In the genomic region with DNA sequence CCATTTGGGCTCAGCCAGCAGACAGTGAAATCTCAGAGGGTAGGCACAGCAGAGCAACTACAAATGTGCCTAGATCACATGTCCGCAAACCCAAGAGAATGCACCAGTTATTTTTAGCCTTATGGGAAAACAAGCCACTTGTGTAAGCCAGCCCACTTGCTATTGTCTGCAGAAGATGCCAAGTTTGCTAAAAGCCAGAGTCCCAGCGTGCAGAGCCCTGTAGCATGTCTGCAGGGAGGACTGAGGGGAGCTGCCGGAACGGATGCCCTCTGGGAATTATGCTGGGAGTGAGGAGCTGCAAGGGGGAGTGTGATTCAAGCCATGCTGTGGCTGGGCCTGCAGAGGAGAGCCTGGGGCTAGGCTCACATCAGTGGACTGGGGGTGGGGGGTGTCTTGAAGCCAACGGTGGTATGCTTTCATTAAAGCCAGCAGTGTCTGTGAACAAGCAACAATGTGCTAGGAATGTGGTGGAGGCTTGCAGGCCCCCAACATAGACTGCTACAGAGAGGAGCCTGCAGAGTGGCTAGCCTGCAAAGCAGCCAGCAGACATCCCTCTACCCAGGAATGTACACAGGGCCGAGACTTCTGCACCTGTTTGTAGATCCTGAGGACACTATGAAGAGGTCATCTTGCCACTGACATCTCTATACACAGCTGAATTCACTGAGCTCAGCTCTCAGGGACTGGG, we compare ENCODE assay signal across 9 mouse cellular contexts.
DNase-seq lines count a peak whose midpoint lies in the region; ATAC-seq lines count a peak whose summit lies in the region.
"Had no signal": no experiment of that assay in that cellular context is flagged by ENCODE, and none has a peak within 500 bp of the region (broad histone marks: within the 10 kb centered on the region; RNA-seq: fewer than 3 reads in every experiment).

No protein-coding gene starts in this region.

- H3K4me1 ChIP-seq in embryonic facial prominence, embryonic 10.5 days: peaks cover 76% of the 10 kb centered on the region
- peaks cover 49% of the 10 kb centered on the region for H3K4me1 ChIP-seq in heart, embryonic 15.5 days (replicated peaks)
- peaks cover 48% of the 10 kb centered on the region for H3K4me1 ChIP-seq in lung, embryonic 16.5 days (replicated peaks; ENCODE audit: control insufficient read depth, insufficient read depth, low read length)
- peaks cover 26% of the 10 kb centered on the region for H3K4me1 ChIP-seq in stomach, embryonic 16.5 days (ENCODE audit: control insufficient read depth, insufficient read depth, low read length)

- peak overlapping the region; percentile 28; the same call in 1 of the 2 replicates for H3K9ac ChIP-seq in heart, embryonic 15.5 days
- peak overlapping the region; percentile 36 for H3K9ac ChIP-seq in lung, embryonic 16.5 days (ENCODE audit: low read length)
- H3K9ac ChIP-seq in stomach, embryonic 16.5 days (ENCODE audit: low read length): 0 out of 2 replicates have a peak overlapping the region, but pooled peaks have one; percentile 22
- H3K9ac ChIP-seq: liver, embryonic 14.5 days had no signal

- ATAC-seq in heart, embryonic 15.5 days (replicated peaks; ENCODE audit: insufficient number of reproducible peaks, insufficient read depth, low FRiP score, low read depth): peak; percentile 87
- ATAC-seq in lung, embryonic 16.5 days (ENCODE audit: low read depth): peak; percentile 71
- ATAC-seq in stomach, embryonic 16.5 days (ENCODE audit: insufficient read depth, low FRiP score): peak; percentile 70

- H3K27ac ChIP-seq in embryonic facial prominence, embryonic 10.5 days (replicated peaks): peak overlapping the region; percentile 75
- peak overlapping the region; percentile 98 for H3K27ac ChIP-seq in heart, embryonic 15.5 days
- H3K27ac ChIP-seq in lung, embryonic 16.5 days (ENCODE audit: low read length): peak overlapping the region; percentile 95
- H3K27ac ChIP-seq in stomach, embryonic 16.5 days (ENCODE audit: low read length): peak overlapping the region; percentile 84

- H3K36me3 ChIP-seq in embryonic facial prominence, embryonic 10.5 days (replicated peaks): peaks cover 44% of the 10 kb centered on the region
- no peaks in the 10 kb centered on the region; the same call in 1 of the 2 replicates for H3K36me3 ChIP-seq in heart, embryonic 15.5 days
- H3K36me3 ChIP-seq in lung, embryonic 16.5 days (ENCODE audit: control insufficient read depth, insufficient read depth, low read length): peaks cover 7% of the 10 kb centered on the region; the same call in 1 of the 2 replicates
- no peaks in the 10 kb centered on the region for H3K36me3 ChIP-seq in stomach, embryonic 16.5 days (ENCODE audit: control insufficient read depth, insufficient read depth, low read length)

- DNase-seq in left cerebral cortex, adult 11 months (ENCODE audit: low spot score): peak; percentile 76
- DNase-seq in left cerebral cortex, adult 18-20 months (ENCODE audit: low spot score in 2 of 2): no peak
- DNase-seq in embryonic facial prominence, embryonic 10.5 days (ENCODE audit: low spot score): peak; percentile 49
- DNase-seq in layer of hippocampus, adult 18-20 months (ENCODE audit: low spot score in 2 of 2): peak; percentile 73 to 90
- DNase-seq in thymus, postnatal 36 days: no peak

- H3K27me3 ChIP-seq in embryonic facial prominence, embryonic 10.5 days (replicated peaks; ENCODE audit: low read depth, poor library complexity, severe bottlenecking): no peaks in the 10 kb centered on the region
- no peaks in the 10 kb centered on the region for H3K27me3 ChIP-seq in heart, embryonic 15.5 days
- no peaks in the 10 kb centered on the region for H3K27me3 ChIP-seq in lung, embryonic 16.5 days (ENCODE audit: control insufficient read depth, insufficient read depth, low read depth, low read length)
- H3K27me3 ChIP-seq in stomach, embryonic 16.5 days (ENCODE audit: control insufficient read depth, insufficient read depth, low read length): no peaks in the 10 kb centered on the region

- no peaks in the 10 kb centered on the region for H3K9me3 ChIP-seq in embryonic facial prominence, embryonic 10.5 days
- H3K9me3 ChIP-seq in heart, embryonic 15.5 days (replicated peaks): no peaks in the 10 kb centered on the region
- H3K9me3 ChIP-seq in lung, embryonic 16.5 days (ENCODE audit: control insufficient read depth, low read length): no peaks in the 10 kb centered on the region
- H3K9me3 ChIP-seq in stomach, embryonic 16.5 days (replicated peaks; ENCODE audit: control insufficient read depth, low read length): no peaks in the 10 kb centered on the region

- H3K4me3 ChIP-seq in embryonic facial prominence, embryonic 10.5 days: no peak overlapping the region
- no peak overlapping the region for H3K4me3 ChIP-seq in heart, embryonic 15.5 days
- H3K4me3 ChIP-seq in lung, embryonic 16.5 days (ENCODE audit: low read length): no peak overlapping the region
- H3K4me3 ChIP-seq in stomach, embryonic 16.5 days (replicated peaks; ENCODE audit: low read length): no peak overlapping the region

- peak overlapping the region; percentile 19 for H3K4me2 ChIP-seq in heart, embryonic 15.5 days
- H3K4me2 ChIP-seq in lung, embryonic 16.5 days (ENCODE audit: low read depth, low read length): no peak overlapping the region
- H3K4me2 ChIP-seq in stomach, embryonic 16.5 days (ENCODE audit: low read depth, low read length): no peak overlapping the region

- WGBS in embryonic facial prominence, embryonic 10.5 days: 37% methylated on average over 6 of the region's 6 CpGs
- WGBS in heart, embryonic 15.5 days: 7% methylated on average over 6 of the region's 6 CpGs
- 36% methylated on average over 6 of the region's 6 CpGs for WGBS in lung, embryonic 16.5 days
- whole genome bisulfite sequencing in stomach, embryonic 16.5 days: 42% methylated on average over 6 of the region's 6 CpGs

Comparison
In these comparisons a context has a peak if more than half of its experiments do, and no peak if none do; other contexts are left out.
1. DNase-seq: peak in left cerebral cortex, adult 11 months (single experiment), embryonic facial prominence, embryonic 10.5 days (single experiment) and layer of hippocampus, adult 18-20 months (2 of 2); none in left cerebral cortex, adult 18-20 months (0 of 2) and thymus, postnatal 36 days (0 of 2).
2. Peak in every context shown above with its lines, with median percentiles within 50 percentile points of each other: H3K27ac ChIP-seq, ATAC-seq and H3K9ac ChIP-seq.